ENCODE assay signal across 10 mouse cellular contexts in the genomic region with DNA sequence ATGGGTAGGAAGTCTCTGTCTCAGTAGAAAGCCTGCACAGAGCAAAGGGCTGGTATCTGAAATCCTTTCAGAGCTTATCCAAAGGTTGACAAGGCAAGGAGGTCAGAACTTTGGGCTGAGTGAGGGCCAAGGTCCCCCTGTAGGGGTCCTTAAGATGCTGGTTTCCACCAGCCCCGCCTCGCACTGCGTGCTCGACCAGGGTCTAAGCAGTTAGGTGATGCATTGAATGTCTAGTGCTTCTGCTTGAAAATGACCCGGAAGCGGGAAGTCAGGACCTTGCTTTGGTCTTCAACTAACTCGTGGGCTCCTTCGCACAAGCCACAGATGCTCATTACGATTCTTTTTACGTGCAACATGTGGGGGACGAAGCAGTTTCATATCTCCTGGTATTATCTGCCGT. TPM values are rescaled to one million over a fixed set of nuclear protein-coding genes. Genes with fewer than 3 reads are reported as not detected.
DNase-seq lines count a peak whose midpoint lies in the region; ATAC-seq and TF ChIP-seq lines count a peak whose summit lies in the region.
"Had no signal": no experiment of that assay in that cellular context is flagged by ENCODE, and none has a peak within 500 bp of the region (broad histone marks: within the 10 kb centered on the region; RNA-seq: fewer than 3 reads in every experiment).

No protein-coding gene starts in this region.

- peak; percentile 10 for DNase-seq in embryo, embryonic 10 days (ENCODE audit: low spot score)
- no peak for DNase-seq in embryo, embryonic 10.5 days (ENCODE audit: low spot score)
- no peak for DNase-seq in liver, embryonic 13.5 days
- DNase-seq in adrenal gland, postnatal 14 days: no peak
- DNase-seq in urinary bladder, postnatal 14 days (ENCODE audit: low spot score): no peak
- no peak for DNase-seq in right cerebral cortex, postnatal 25 days
- DNase-seq: kidney, postnatal 14 days had no signal

- 2% methylated on average over 12 of the region's 12 CpGs for WGBS in heart, embryonic 16.5 days
- WGBS in liver, embryonic 13.5 days (ENCODE audit: insufficient replicate concordance): 3% methylated on average over 12 of the region's 12 CpGs

- H3K36me3 ChIP-seq in E14TG2a.4 (ENCODE audit: insufficient read depth, low read length): no peaks in the 10 kb centered on the region
- H3K36me3 ChIP-seq in heart, embryonic 16.5 days (ENCODE audit: control insufficient read depth, insufficient read depth): no peaks in the 10 kb centered on the region
- no peaks in the 10 kb centered on the region for H3K36me3 ChIP-seq in liver, embryonic 13.5 days

- no peak for ATAC-seq in heart, embryonic 16.5 days (replicated peaks; ENCODE audit: extremely low read depth, insufficient read depth, low FRiP score)
- ATAC-seq in liver, embryonic 13.5 days (ENCODE audit: low read depth): no peak

- peak overlapping the region; percentile 51; the same call in 1 of the 2 replicates for H3K4me3 ChIP-seq in E14TG2a.4 (replicated peaks; ENCODE audit: low read length)
- peak overlapping the region; percentile 48 for H3K4me3 ChIP-seq in heart, embryonic 16.5 days (ENCODE audit: low read length)
- no peak overlapping the region for H3K4me3 ChIP-seq in liver, embryonic 13.5 days (replicated peaks)

- peaks cover 70% of the 10 kb centered on the region for H3K27me3 ChIP-seq in E14TG2a.4 (ENCODE audit: insufficient read depth, low read length)
- peaks cover 64% of the 10 kb centered on the region for H3K27me3 ChIP-seq in heart, embryonic 16.5 days (ENCODE audit: control insufficient read depth, insufficient read depth, low read length)
- H3K27me3 ChIP-seq in liver, embryonic 13.5 days: peaks cover 68% of the 10 kb centered on the region

- H3K9me3 ChIP-seq in E14TG2a.4 (ENCODE audit: low read length): no peaks in the 10 kb centered on the region
- H3K9me3 ChIP-seq in heart, embryonic 16.5 days (replicated peaks; ENCODE audit: control insufficient read depth, low read length): no peaks in the 10 kb centered on the region
- H3K9me3 ChIP-seq in liver, embryonic 13.5 days (replicated peaks): no peaks in the 10 kb centered on the region

- no peak overlapping the region for H3K27ac ChIP-seq in heart, embryonic 16.5 days (ENCODE audit: low read length)
- H3K27ac ChIP-seq in liver, embryonic 13.5 days: no peak overlapping the region

- TF ChIP-seq CTCF in E14TG2a.4 (conservative IDR thresholded peaks at IDR 0.05; ENCODE audit: low read length): no peak

- H3K4me2 ChIP-seq in heart, embryonic 16.5 days (ENCODE audit: low read depth, low read length): peak overlapping the region; percentile 94
- peak overlapping the region; percentile 38 for H3K4me2 ChIP-seq in liver, embryonic 13.5 days

- no peak overlapping the region for H3K9ac ChIP-seq in heart, embryonic 16.5 days (ENCODE audit: low read length)
- H3K9ac ChIP-seq in liver, embryonic 13.5 days: no peak overlapping the region

- peaks cover 27% of the 10 kb centered on the region for H3K4me1 ChIP-seq in E14TG2a.4 (replicated peaks; ENCODE audit: low read depth, low read length)
- peaks cover 20% of the 10 kb centered on the region for H3K4me1 ChIP-seq in heart, embryonic 16.5 days (ENCODE audit: control insufficient read depth, insufficient read depth, low read length)
- H3K4me1 ChIP-seq in liver, embryonic 13.5 days (replicated peaks): no peaks in the 10 kb centered on the region

RNA-seq across cellular contexts. Expression of gene Npas3, which starts 2.3 kb away (rescaled TPM):
- 0.49 and 0.76 TPM in 2 replicates for polyA plus RNA-seq in heart, embryonic 16.5 days (2015; fragmentation: Nextera tagmentation; extraction: Ambion mirVana)
- polyA plus RNA-seq in liver, embryonic 13.5 days (2015; fragmentation: Nextera tagmentation; extraction: Ambion mirVana): 0.15 and 0.16 TPM in 2 replicates
- total RNA-seq in adrenal gland, postnatal 14 days (2021): 1.6 and 4.4 TPM in 2 replicates
- total RNA-seq: monocyte, adult 5-6 weeks had no signal
